Mouse (Mus musculus): ENCODE data around the gene Zfp28.

The Zfp28 gene

DNA sequence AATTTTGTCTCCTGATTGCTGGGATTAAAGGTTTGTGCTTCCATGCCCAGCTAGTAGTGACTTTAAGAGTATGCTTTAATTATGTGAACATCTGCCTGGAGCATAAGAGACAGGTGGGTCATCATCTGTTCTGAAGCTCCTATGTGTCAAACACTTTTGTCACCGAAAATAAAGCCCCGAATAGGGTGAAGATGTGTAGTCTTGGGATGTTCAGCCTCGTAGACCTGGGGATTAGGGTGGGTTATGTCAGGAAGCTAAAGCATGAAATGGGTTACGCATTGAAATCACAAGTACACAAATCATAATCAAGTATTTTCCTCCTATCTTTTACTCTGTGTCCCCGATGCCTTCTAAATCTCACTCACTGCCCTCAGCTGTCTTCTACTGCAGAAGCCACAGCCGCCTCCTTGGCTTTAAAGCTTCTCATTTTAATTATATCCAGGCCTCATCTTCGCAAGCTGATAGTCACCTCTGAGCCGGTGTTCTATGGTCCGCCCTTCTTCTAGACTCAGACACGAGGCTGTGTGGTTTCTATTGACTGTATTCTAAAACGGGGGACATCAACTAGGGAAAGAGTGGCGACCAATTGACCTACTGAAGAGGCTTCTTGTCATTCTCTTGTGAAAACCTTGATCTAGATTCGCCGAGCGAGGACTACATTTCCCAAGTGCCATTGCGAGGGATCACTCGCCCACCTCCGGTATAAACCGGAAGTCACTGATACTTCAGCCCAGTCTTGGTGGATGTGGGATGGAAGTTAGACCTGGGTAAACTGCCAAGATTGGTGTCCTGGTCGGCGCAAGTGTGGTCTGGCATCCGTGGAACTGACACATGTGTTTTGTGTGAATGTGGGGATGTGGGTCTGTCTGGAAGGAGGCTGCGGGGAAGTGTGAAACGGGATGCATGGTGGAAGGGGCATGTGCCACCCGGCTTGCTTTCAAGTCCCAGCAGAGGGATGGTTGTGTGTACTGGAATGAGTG, 15.2 kb downstream of the Zfp28 start, which contains the start of gene Smim17:
Gene Smim17, plus strand, starts transcription at position 720 of the 980 bp plus-strand sequence.
- CTCF ChIA-PET = no interaction called here

DNA sequence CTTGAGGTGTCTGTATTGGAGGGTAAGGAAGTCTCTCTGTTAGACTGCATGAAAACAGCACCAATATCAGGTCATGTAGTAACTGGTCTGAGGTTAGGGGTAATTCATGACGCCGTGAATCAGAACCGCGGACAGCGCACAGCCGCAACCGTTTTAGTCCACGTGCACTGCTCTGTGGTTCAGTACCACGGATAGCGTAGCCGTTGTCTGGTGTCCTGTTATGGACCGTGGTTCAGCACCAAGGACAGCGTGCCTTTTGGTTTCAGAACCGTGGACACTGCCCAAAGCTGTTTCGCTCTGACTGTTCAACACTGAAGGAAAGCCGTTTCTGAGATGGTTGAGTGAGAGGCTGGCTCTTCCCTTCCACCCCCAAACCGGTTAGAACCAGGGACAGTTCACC, 26.9 kb downstream of the Zfp28 start, which contains the start of gene Gm20715:
Gene Gm20715, plus strand, starts transcription at position 235 of the 400 bp plus-strand sequence.
- CTCF ChIA-PET = no interaction called here

DNA sequence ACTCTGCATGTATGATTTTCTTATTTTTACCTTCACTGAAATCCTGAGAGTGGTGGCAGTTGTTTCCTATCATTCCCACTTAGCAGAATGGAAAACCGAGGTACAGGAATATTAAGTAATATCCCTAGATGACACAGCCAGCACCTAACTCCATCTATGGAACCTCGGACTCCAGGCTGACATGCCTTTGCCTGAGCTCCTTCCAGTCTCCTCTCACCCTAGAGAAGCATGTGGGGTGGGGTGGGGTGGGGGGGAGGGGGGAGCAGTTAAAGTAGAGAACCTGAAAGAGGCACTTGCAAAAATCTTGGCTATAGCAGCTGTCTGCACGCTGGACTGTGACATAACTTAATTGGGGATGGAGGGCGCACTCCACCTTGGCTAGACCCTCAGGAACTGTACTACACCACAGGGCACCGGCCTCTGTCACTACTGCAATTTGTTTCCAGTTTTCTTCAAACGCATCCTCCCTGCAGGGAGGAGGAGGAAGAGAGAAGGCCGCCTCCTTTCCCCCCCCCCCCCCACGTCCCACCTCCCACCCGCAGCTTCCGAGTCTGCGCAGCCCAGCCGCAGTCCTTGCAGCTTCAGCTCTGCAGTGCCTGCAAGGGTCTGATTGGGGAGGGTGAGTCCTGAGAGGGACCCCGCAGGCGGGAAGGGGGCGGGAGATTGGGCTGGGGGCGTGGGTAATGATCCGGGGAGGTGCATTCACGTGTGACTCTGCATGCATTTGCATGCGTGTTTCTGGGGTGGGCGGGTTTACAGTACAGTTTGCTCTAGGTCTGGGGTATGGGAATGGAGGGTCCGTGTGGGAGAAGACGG, 31.7 kb downstream of the Zfp28 start:
- CTCF ChIA-PET = no interaction called here

DNA sequence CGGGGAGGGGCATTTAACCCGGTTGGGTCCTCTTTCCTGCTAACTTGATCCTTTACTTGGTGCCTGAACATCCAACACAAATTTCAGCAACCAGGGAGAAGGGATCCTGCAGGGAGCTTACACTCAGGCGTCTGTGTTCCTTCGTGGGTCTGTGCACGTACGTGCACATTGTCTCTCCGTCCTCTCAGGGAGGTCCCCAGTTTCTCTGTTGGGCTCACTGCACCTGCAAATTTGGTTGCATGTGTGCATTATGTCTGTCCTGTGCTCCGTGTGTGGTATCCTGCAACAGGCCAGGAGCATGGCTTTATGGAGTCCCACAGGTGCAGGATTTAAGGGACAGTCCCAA, 32.3 kb downstream of the Zfp28 start:
- CTCF ChIA-PET = no interaction called here

DNA sequence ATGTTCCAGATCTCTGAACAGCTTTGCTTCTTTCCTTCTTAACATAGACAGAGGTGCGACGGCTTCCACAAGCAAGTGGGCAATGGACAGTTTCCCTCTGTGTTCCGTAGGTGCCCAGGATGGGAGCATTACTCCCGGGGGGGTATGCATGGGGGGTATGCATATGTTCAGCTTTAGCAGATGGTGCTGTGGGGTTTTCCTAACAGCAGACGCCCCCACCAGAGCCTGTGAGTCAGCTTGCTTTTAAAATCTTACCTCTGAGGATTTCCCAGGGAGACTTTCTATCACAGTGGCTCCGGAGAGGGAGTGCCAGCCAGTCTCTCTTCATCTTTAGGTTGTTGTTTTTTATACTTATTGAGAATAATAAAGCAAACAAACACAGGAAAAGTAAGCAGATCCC, 36.8 kb downstream of the Zfp28 start:
- CTCF ChIA-PET = no interaction called here

DNA sequence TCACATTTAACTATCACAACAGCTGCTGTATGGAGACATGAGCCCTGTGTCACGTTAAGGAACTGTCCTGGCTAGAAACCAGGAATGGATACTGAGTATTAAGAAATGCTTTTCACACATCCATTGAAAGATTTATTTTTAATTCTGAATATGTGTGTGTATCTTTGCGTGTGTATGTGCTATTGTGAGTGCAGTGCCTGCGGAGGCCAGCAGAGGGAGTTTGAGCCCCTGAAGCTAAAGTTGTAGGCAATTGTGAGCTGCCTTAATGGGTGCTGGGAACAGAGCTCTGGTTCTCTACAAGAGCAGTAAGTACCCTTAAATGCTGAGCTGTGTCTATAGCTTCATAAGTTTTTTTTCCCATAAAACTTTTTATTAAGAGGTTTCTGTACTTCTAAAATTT, 46.3 kb downstream of the Zfp28 start:
- CTCF ChIA-PET = no interaction called here

DNA sequence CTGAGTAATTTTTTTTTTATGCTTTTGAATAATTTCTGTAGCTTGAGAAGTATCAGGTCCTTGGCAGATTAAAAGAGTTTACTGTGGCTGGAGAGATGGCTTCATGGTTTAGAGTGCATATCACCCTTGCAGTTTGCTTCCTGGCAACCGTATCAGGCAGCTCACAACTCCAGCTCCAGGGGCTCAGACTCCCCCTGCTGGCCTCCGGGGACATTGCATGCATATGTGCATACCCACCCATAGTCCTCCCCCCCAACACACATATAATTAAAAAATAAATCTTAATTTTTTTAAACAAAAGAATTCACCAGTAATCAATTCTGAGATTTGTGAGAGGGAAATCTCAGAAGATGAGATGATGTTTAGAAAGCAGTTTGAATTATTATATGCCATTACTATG, 47.2 kb downstream of the Zfp28 start:
- CTCF ChIA-PET = no interaction called here

DNA sequence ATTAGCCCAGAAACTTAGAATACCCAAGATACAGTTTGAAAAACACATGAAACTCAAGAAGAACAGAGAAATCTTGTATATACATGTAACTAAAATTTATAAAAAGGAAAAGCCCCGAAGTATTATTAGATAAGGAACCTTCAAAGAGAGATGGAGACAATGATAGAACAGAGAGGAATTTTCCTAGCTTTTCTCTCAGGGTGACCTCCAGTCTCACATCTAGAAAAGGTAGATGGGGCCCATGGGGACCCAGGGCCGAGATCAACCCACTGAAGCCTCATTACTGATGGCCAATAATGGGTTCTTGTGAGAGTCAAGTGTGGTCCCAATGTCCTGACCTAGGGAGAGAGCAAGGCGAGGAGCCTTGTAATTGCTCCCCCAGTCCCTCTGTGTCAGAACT, 55.3 kb downstream of the Zfp28 start, which contains the start of gene Olfr1344:
Gene Olfr1344, plus strand, starts transcription at position 301 of the 400 bp plus-strand sequence.
- CTCF ChIA-PET = no interaction called here

DNA sequence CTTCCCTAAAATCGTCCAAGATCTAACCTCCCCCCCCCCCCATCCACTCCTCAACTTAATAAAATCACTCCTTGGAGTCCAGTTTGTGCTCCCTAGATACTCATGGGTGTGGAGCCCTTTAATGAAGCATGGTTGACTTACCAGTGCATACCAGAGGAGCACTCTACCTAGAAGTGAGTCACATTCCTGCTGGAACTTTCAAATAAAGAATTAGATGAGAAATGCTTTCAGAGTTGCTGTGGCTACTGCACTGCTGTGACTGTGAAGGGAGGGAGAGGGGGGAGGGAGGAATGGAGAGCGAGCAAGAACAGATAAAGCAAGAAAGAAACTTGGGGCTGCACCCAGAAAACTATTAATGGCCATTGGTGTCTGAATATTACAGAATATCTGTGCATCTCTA, 58.1 kb downstream of the Zfp28 start:
- CTCF ChIA-PET = no interaction called here

All from spleen, embryonic (tissue).